Mouse (Mus musculus) brain, embryonic 14.5 days (tissue): ENCODE data around the gene Pde4b. TPM values are rescaled to one million over a fixed set of nuclear protein-coding genes. Genes with fewer than 3 reads are reported as not detected.

ENCODE experiments used
- DNase-seq: peaks from one replicate; pipeline ENCODE4 v3.0.0-alpha.2; 2011; ENCODE audit warnings: low read depth
- CTCF ChIP-seq: fragments of 200-500 bp; IDR thresholded peaks from 2 replicates; pipeline ENCODE4 v1.5.1; 2012; ENCODE audit warnings: inconsistent platforms, mild to moderate bottlenecking, moderate library complexity, borderline replicate concordance; ENCODE audit not compliant: insufficient read depth, insufficient read length; ENCODE audit errors: extremely low read depth
- POLR2A ChIP-seq: fragments of 200-500 bp; IDR thresholded peaks from 2 replicates; pipeline ENCODE4 v1.6.1; 2012; ENCODE audit warnings: mild to moderate bottlenecking, inconsistent platforms, borderline replicate concordance; ENCODE audit not compliant: poor library complexity, insufficient read depth, insufficient read length, severe bottlenecking; ENCODE audit errors: extremely low read depth
- polyA plus RNA-seq: library from polyadenylated mRNA; depleted of rRNA; stranded (reverse); fragments of >200 nt; gene quantifications from 2 replicates; pipeline ENCODE4 v1.2.3, GENCODE M21; 2012

Pde4b gene
- polyA plus RNA-seq, 1 experiment, result 35.0 TPM

- peak; percentile 63 for DNase-seq
- no peak for TF ChIP-seq CTCF
- TF ChIP-seq POLR2A, result no peak
Measured at GRCm38 (mm10) chr4:102516982-102517630, 429.8 kb downstream of the Pde4b start.

- no peak for DNase-seq
- no peak for TF ChIP-seq POLR2A
- TF ChIP-seq CTCF, result no peak
Measured at GRCm38 (mm10) chr4:102517653-102518052, 430.3 kb downstream of the Pde4b start.

GRCm38 (mm10) chr4:102518341-102518740 lies 431.0 kb downstream of the Pde4b start:
- no peak for TF ChIP-seq POLR2A
- TF ChIP-seq CTCF, result no peak
- DNase-seq, result no peak

- TF ChIP-seq POLR2A, result no peak
- TF ChIP-seq CTCF, result no peak
- DNase-seq, result no peak
Measured at GRCm38 (mm10) chr4:102520669-102521261, 433.4 kb downstream of the Pde4b start.

GRCm38 (mm10) chr4:102521434-102521833 lies 434.1 kb downstream of the Pde4b start:
- no peak for DNase-seq
- TF ChIP-seq POLR2A (no peak), CTCF (no peak)

GRCm38 (mm10) chr4:102527361-102527760 lies 440.0 kb downstream of the Pde4b start:
- DNase-seq, result no peak
- no peak for TF ChIP-seq CTCF
- TF ChIP-seq POLR2A, result no peak

- no peak for DNase-seq
- TF ChIP-seq POLR2A, result no peak
- TF ChIP-seq CTCF, result no peak
Measured at GRCm38 (mm10) chr4:102530797-102531196, 443.5 kb downstream of the Pde4b start.

GRCm38 (mm10) chr4:102531729-102532128 lies 444.4 kb downstream of the Pde4b start:
- TF ChIP-seq POLR2A (no peak), CTCF (no peak)
- no peak for DNase-seq

- DNase-seq, result peak; percentile 83
Measured at GRCm38 (mm10) chr4:102533183-102534048, 446.1 kb downstream of the Pde4b start.

GRCm38 (mm10) chr4:102534049-102534730 lies 446.8 kb downstream of the Pde4b start:
- TF ChIP-seq CTCF, result no peak
- no peak for TF ChIP-seq POLR2A
- peak; percentile 94 for DNase-seq

More at GRCm38 (mm10) chr4:102533183-102534048, 446.1 kb downstream of the Pde4b start:
- TF ChIP-seq CTCF, result no peak
- no peak for TF ChIP-seq POLR2A

- no peak for DNase-seq
- TF ChIP-seq CTCF (no peak), POLR2A (no peak)
Measured at GRCm38 (mm10) chr4:102535886-102536285, 448.5 kb downstream of the Pde4b start.
